Mouse (Mus musculus): ENCODE data around the gene Plgrkt. TPM values are rescaled to one million over a fixed set of nuclear protein-coding genes. Genes with fewer than 3 reads are reported as not detected.

The Plgrkt gene
- total and polyA plus RNA-seq, 3 experiments = 22.9 to 29.9 (median 28.1) TPM

- DNase-seq = no peak
- Histone ChIP-seq H3K79me2 (replicated peaks; ENCODE audit: control insufficient read depth, insufficient read depth, low read length) (no peaks in the 10 kb centered on the region), H3K27ac (no peak overlapping the region), H3K4me1 (ENCODE audit: control insufficient read depth, insufficient read depth, low read length) (no peaks in the 10 kb centered on the region), H3K4me3 (no peak overlapping the region), H3K36me3 (ENCODE audit: control insufficient read depth, insufficient read depth, low read length) (no peaks in the 10 kb centered on the region), H3K9ac (ENCODE audit: low read depth, low read length) (no peak overlapping the region), H3K27me3 (ENCODE audit: control insufficient read depth, insufficient read depth, low read length) (no peaks in the 10 kb centered on the region)
- TF ChIP-seq EP300 (IDR thresholded peaks at IDR 0.05; ENCODE audit: insufficient read depth, low read depth, low read length) (no peak), CTCF (IDR thresholded peaks at IDR 0.05) (peak; percentile 16; the same call in 1 of the 2 replicates), POLR2A (IDR thresholded peaks at IDR 0.05; ENCODE audit: insufficient read depth, low read depth, low read length) (no peak)
- 89% methylated on average over 1 of the region's 1 CpGs for WGBS
- intact Hi-C loops (cut with DNase I) = no loop called here
Measured at GRCm38 (mm10) chr19:29388818-29389217, 21.6 kb upstream of the Plgrkt start.

DNA sequence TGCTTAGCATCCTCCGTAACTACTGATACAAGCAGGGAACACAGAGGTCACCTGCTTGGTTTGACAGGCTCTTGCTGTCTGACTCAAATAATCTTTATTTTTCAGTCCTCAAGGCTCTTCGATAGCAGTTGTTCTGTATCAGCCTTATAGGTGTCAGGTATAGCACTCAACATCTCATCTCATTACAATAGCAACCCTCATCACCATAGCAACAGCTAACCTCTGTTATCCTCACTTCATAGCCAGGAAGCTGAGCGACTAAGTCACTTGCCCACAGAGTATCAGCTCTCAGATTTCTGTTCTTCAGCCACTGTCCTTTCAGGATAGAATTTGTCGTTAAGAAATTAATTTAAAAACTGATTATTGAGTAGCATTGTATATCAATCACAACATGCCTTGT, 18.6 kb upstream of the Plgrkt start:
- Histone ChIP-seq H3K79me2 (replicated peaks; ENCODE audit: control insufficient read depth, insufficient read depth, low read length) (no peaks in the 10 kb centered on the region), H3K27me3 (ENCODE audit: control insufficient read depth, insufficient read depth, low read length) (no peaks in the 10 kb centered on the region), H3K27ac (no peak overlapping the region), H3K4me3 (no peak overlapping the region), H3K36me3 (ENCODE audit: control insufficient read depth, insufficient read depth, low read length) (no peaks in the 10 kb centered on the region), H3K9ac (ENCODE audit: low read depth, low read length) (no peak overlapping the region), H3K4me1 (ENCODE audit: control insufficient read depth, insufficient read depth, low read length) (no peaks in the 10 kb centered on the region)
- WGBS = 82% methylated on average over 4 of the region's 4 CpGs
- no peak for DNase-seq
- intact Hi-C loops (cut with DNase I) = no loop called here
- TF ChIP-seq POLR2A (IDR thresholded peaks at IDR 0.05; ENCODE audit: insufficient read depth, low read depth, low read length) (no peak), EP300 (IDR thresholded peaks at IDR 0.05; ENCODE audit: insufficient read depth, low read depth, low read length) (no peak), CTCF (IDR thresholded peaks at IDR 0.05) (no peak)

DNA sequence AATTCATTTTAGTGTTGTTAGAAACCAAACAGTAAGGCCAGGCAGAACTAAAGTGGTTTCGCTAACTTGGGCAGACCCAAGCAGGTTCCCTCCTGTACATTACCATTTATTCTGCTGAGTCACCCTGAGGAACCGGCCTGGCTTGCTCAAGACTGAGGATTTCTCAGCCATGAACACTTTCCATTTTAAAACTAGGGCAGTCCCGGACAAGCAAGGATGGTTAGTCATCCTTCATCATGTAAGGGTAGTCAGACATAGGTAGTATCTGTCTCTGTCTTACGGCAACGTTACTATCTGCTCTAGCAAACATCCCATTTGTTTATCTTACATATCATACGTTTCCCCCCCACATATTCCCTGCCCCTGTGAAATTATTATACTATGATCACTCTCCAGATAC, 17.8 kb upstream of the Plgrkt start:
- no peaks in the 10 kb centered on the region for H3K4me1 ChIP-seq (ENCODE audit: control insufficient read depth, insufficient read depth, low read length)
- no peak overlapping the region for H3K9ac ChIP-seq (ENCODE audit: low read depth, low read length)
- H3K36me3 ChIP-seq (ENCODE audit: control insufficient read depth, insufficient read depth, low read length) = no peaks in the 10 kb centered on the region
- TF ChIP-seq POLR2A (IDR thresholded peaks at IDR 0.05; ENCODE audit: insufficient read depth, low read depth, low read length) (no peak), EP300 (IDR thresholded peaks at IDR 0.05; ENCODE audit: insufficient read depth, low read depth, low read length) (no peak), CTCF (IDR thresholded peaks at IDR 0.05) (no peak)
- DNase-seq = no peak
- no peak overlapping the region for H3K4me3 ChIP-seq
- no peaks in the 10 kb centered on the region for H3K27me3 ChIP-seq (ENCODE audit: control insufficient read depth, insufficient read depth, low read length)
- no peaks in the 10 kb centered on the region for H3K79me2 ChIP-seq (replicated peaks; ENCODE audit: control insufficient read depth, insufficient read depth, low read length)
- intact Hi-C loops (cut with DNase I) = no loop called here
- H3K27ac ChIP-seq = no peak overlapping the region
- WGBS = 77% methylated on average over 6 of the region's 6 CpGs

- Histone ChIP-seq H3K9ac (ENCODE audit: low read depth, low read length) (no peak overlapping the region), H3K36me3 (ENCODE audit: control insufficient read depth, insufficient read depth, low read length) (no peaks in the 10 kb centered on the region), H3K27ac (no peak overlapping the region), H3K79me2 (replicated peaks; ENCODE audit: control insufficient read depth, insufficient read depth, low read length) (no peaks in the 10 kb centered on the region), H3K4me1 (ENCODE audit: control insufficient read depth, insufficient read depth, low read length) (no peaks in the 10 kb centered on the region), H3K4me3 (no peak overlapping the region), H3K27me3 (ENCODE audit: control insufficient read depth, insufficient read depth, low read length) (no peaks in the 10 kb centered on the region)
- WGBS = 87% methylated on average over 9 of the region's 9 CpGs
- intact Hi-C loops (cut with DNase I) = no loop called here
- no peak for DNase-seq
- no peak for TF ChIP-seq POLR2A (IDR thresholded peaks at IDR 0.05; ENCODE audit: insufficient read depth, low read depth, low read length)
- no peak for TF ChIP-seq EP300 (IDR thresholded peaks at IDR 0.05; ENCODE audit: insufficient read depth, low read depth, low read length)
- no peak for TF ChIP-seq CTCF (IDR thresholded peaks at IDR 0.05)
Measured at GRCm38 (mm10) chr19:29384412-29384811, 17.2 kb upstream of the Plgrkt start.

GRCm38 (mm10) chr19:29383368-29383767, 16.2 kb upstream of the Plgrkt start:
- Histone ChIP-seq H3K79me2 (replicated peaks; ENCODE audit: control insufficient read depth, insufficient read depth, low read length) (no peaks in the 10 kb centered on the region), H3K27ac (no peak overlapping the region), H3K9ac (ENCODE audit: low read depth, low read length) (no peak overlapping the region), H3K4me1 (ENCODE audit: control insufficient read depth, insufficient read depth, low read length) (no peaks in the 10 kb centered on the region), H3K36me3 (ENCODE audit: control insufficient read depth, insufficient read depth, low read length) (no peaks in the 10 kb centered on the region), H3K4me3 (no peak overlapping the region), H3K27me3 (ENCODE audit: control insufficient read depth, insufficient read depth, low read length) (no peaks in the 10 kb centered on the region)
- intact Hi-C loops (cut with DNase I) = no loop called here
- 91% methylated on average over 5 of the region's 5 CpGs for WGBS
- DNase-seq = no peak
- TF ChIP-seq POLR2A (IDR thresholded peaks at IDR 0.05; ENCODE audit: insufficient read depth, low read depth, low read length) (no peak), CTCF (IDR thresholded peaks at IDR 0.05) (no peak)

DNA sequence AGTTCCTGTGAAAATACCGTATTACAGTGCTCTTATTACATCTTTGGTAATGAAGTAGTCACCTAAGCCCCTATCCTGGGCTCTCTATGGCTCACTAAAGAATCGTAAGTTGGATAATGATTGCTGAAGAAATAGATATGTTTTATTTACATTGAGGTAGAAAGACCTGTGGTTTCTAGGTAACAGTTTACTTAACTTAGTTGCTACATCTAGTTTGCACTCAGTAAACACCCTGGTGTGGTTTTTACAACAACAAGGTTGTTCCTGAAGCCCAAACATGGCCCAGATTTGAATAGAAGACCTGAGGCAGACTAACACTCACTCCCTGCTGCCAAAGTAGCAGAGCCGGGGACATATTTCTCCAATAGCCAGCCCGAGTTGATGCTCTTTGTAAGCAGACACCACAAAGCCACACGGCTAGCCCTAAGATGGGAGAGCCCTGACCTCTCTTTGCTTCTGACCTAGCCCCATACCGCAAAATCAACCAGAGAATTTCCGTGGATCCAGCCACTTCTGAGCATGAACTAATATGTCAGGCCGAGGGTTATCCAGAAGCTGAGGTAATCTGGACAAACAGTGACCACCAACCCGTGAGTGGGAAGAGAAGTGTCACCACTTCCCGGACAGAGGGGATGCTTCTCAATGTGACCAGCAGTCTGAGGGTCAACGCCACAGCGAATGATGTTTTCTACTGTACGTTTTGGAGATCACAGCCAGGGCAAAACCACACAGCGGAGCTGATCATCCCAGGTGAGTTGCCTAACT, 12.8 kb upstream of the Plgrkt start:
- H3K4me3 ChIP-seq = no peak overlapping the region
- H3K27ac ChIP-seq = no peak overlapping the region
- 89% methylated on average over 14 of the region's 14 CpGs for WGBS
- no peaks in the 10 kb centered on the region for H3K4me1 ChIP-seq (ENCODE audit: control insufficient read depth, insufficient read depth, low read length)
- no peak overlapping the region for H3K9ac ChIP-seq (ENCODE audit: low read depth, low read length)
- no peaks in the 10 kb centered on the region for H3K27me3 ChIP-seq (ENCODE audit: control insufficient read depth, insufficient read depth, low read length)
- no peak for DNase-seq
- no peaks in the 10 kb centered on the region for H3K79me2 ChIP-seq (replicated peaks; ENCODE audit: control insufficient read depth, insufficient read depth, low read length)
- no peaks in the 10 kb centered on the region for H3K36me3 ChIP-seq (ENCODE audit: control insufficient read depth, insufficient read depth, low read length)
- intact Hi-C loops (cut with DNase I) = no loop called here
- TF ChIP-seq EP300 (IDR thresholded peaks at IDR 0.05; ENCODE audit: insufficient read depth, low read depth, low read length) = no peak
- no peak for TF ChIP-seq CTCF (IDR thresholded peaks at IDR 0.05)
- TF ChIP-seq POLR2A (IDR thresholded peaks at IDR 0.05; ENCODE audit: insufficient read depth, low read depth, low read length) = no peak
